9 mouse cellular contexts compared by ENCODE assay signal in genomic region chr9:21758576-21759529, GRCm38 (mm10). TPM values are rescaled to one million over a fixed set of nuclear protein-coding genes. Genes with fewer than 3 reads are reported as not detected.
DNase-seq lines count a peak whose midpoint lies in the region; ATAC-seq and TF ChIP-seq lines count a peak whose summit lies in the region.
"Had no signal": no experiment of that assay in that cellular context is flagged by ENCODE, and none has a peak within 500 bp of the region (broad histone marks: within the 10 kb centered on the region; RNA-seq: fewer than 3 reads in every experiment).

No protein-coding gene starts in this region.

- peak; percentile 39 for DNase-seq in kidney, postnatal 0 days (ENCODE audit: low spot score)
- DNase-seq in kidney, adult 11 months: no peak
- no peak for DNase-seq in intestine, embryonic 14.5 days (ENCODE audit: low spot score)
- no peak for DNase-seq in gastrocnemius, postnatal 4 days (ENCODE audit: low spot score in 2 of 2)
- DNase-seq in frontal cortex, adult 2 months (ENCODE audit: extremely low spot score in 1 of 2, low spot score in 1 of 2): no peak
- DNase-seq in kidney, adult 2 months: no peak
- DNase-seq: heart, postnatal 10 days had no signal

- WGBS in kidney, postnatal 0 days: 47% methylated on average over 14 of the region's 14 CpGs
- 53% methylated on average over 14 of the region's 14 CpGs for WGBS in embryonic facial prominence, embryonic 12.5 days
- 55% methylated on average over 14 of the region's 14 CpGs for WGBS in intestine, embryonic 14.5 days
- 72% methylated on average over 14 of the region's 14 CpGs for WGBS in kidney, adult 2 months

- TF ChIP-seq POLR2A in myocyte (IDR thresholded peaks at IDR 0.05; ENCODE audit: insufficient read length, low read depth): no peak
- TF ChIP-seq POLR2A in kidney, adult 2 months (IDR thresholded peaks at IDR 0.05; ENCODE audit: low read depth, low read length): no peak

- TF ChIP-seq CTCF in kidney, postnatal 0 days (IDR thresholded peaks at IDR 0.05; ENCODE audit: low read depth): no peak
- no peak for TF ChIP-seq CTCF in kidney, adult 2 months (conservative IDR thresholded peaks at IDR 0.05; ENCODE audit: insufficient read depth, insufficient read length, low read depth, low read length)

- peaks cover 16% of the 10 kb centered on the region for H3K79me2 ChIP-seq in myocyte (ENCODE audit: control insufficient read depth, insufficient read depth)

- no peaks in the 10 kb centered on the region for H3K27me3 ChIP-seq in kidney, postnatal 0 days (ENCODE audit: insufficient read depth, low read length)
- H3K27me3 ChIP-seq in embryonic facial prominence, embryonic 12.5 days: no peaks in the 10 kb centered on the region
- no peaks in the 10 kb centered on the region for H3K27me3 ChIP-seq in intestine, embryonic 14.5 days (replicated peaks; ENCODE audit: control insufficient read depth, insufficient read depth, low read length)
- H3K27me3 ChIP-seq in myocyte (ENCODE audit: control insufficient read depth, insufficient read depth, insufficient read length): no peaks in the 10 kb centered on the region
- no peaks in the 10 kb centered on the region for H3K27me3 ChIP-seq in kidney, adult 2 months (replicated peaks; ENCODE audit: control insufficient read depth, insufficient read depth, low read length)

- H3K4me2 ChIP-seq in kidney, postnatal 0 days (ENCODE audit: low read length): peak overlapping the region; percentile 96
- peak overlapping the region; percentile 59 for H3K4me2 ChIP-seq in embryonic facial prominence, embryonic 12.5 days (replicated peaks)
- H3K4me2 ChIP-seq in intestine, embryonic 14.5 days (ENCODE audit: low read length): peak overlapping the region; percentile 51
- H3K4me2 ChIP-seq in myocyte (ENCODE audit: low read depth): peak overlapping the region; percentile 62

- no peaks in the 10 kb centered on the region for H3K36me3 ChIP-seq in kidney, postnatal 0 days (ENCODE audit: insufficient read depth, low read length)
- peaks cover 30% of the 10 kb centered on the region for H3K36me3 ChIP-seq in embryonic facial prominence, embryonic 12.5 days
- H3K36me3 ChIP-seq in intestine, embryonic 14.5 days (ENCODE audit: control insufficient read depth, insufficient read depth, low read length): peaks cover 25% of the 10 kb centered on the region; the same call in 1 of the 2 replicates
- no peaks in the 10 kb centered on the region for H3K36me3 ChIP-seq in myocyte (ENCODE audit: control insufficient read depth, insufficient read depth)
- H3K36me3 ChIP-seq in kidney, adult 2 months (ENCODE audit: control insufficient read depth, insufficient read depth, low read length): no peaks in the 10 kb centered on the region

- peaks cover 3% of the 10 kb centered on the region; the same call in 1 of the 2 replicates for H3K4me1 ChIP-seq in kidney, postnatal 0 days (replicated peaks; ENCODE audit: insufficient read depth, low read length)
- peaks cover 11% of the 10 kb centered on the region for H3K4me1 ChIP-seq in embryonic facial prominence, embryonic 12.5 days
- peaks cover 21% of the 10 kb centered on the region; the same call in 1 of the 2 replicates for H3K4me1 ChIP-seq in intestine, embryonic 14.5 days (replicated peaks; ENCODE audit: control insufficient read depth, insufficient read depth, low read length)
- H3K4me1 ChIP-seq in kidney, adult 2 months (ENCODE audit: control insufficient read depth, insufficient read depth, low read length): peaks cover 11% of the 10 kb centered on the region

- no peaks in the 10 kb centered on the region for H3K9me3 ChIP-seq in kidney, postnatal 0 days (replicated peaks; ENCODE audit: low read length)
- no peaks in the 10 kb centered on the region for H3K9me3 ChIP-seq in embryonic facial prominence, embryonic 12.5 days
- H3K9me3 ChIP-seq in intestine, embryonic 14.5 days (ENCODE audit: control insufficient read depth, low read length): no peaks in the 10 kb centered on the region

- peak overlapping the region; percentile 71 for H3ac ChIP-seq in myocyte (ENCODE audit: control insufficient read depth, insufficient read length)

- H3K27ac ChIP-seq in kidney, postnatal 0 days: no peak overlapping the region
- no peak overlapping the region for H3K27ac ChIP-seq in embryonic facial prominence, embryonic 12.5 days
- H3K27ac ChIP-seq in intestine, embryonic 14.5 days (ENCODE audit: low read depth): no peak overlapping the region
- no peak overlapping the region for H3K27ac ChIP-seq in kidney, adult 2 months (ENCODE audit: insufficient read depth, low read depth, low read length)

- peak overlapping the region; percentile 86 for H3K4me3 ChIP-seq in kidney, postnatal 0 days (replicated peaks; ENCODE audit: low read depth, low read length)
- peak overlapping the region; percentile 80 for H3K4me3 ChIP-seq in embryonic facial prominence, embryonic 12.5 days
- H3K4me3 ChIP-seq in intestine, embryonic 14.5 days (ENCODE audit: low read depth, low read length): peak overlapping the region; percentile 81
- H3K4me3 ChIP-seq in myocyte: peak overlapping the region; percentile 30
- no peak overlapping the region for H3K4me3 ChIP-seq in kidney, adult 2 months (ENCODE audit: insufficient read depth, low read depth, low read length)

- no peak for ATAC-seq in kidney, postnatal 0 days (replicated peaks; ENCODE audit: low FRiP score, low read depth)
- ATAC-seq in embryonic facial prominence, embryonic 12.5 days (ENCODE audit: insufficient number of reproducible peaks, insufficient read depth, low FRiP score, low TSS enrichment): no peak
- no peak for ATAC-seq in intestine, embryonic 14.5 days (replicated peaks; ENCODE audit: low FRiP score, low TSS enrichment, low read depth)

- H3K9ac ChIP-seq in kidney, postnatal 0 days (ENCODE audit: low read depth, low read length): no peak overlapping the region
- peak overlapping the region; percentile 79 for H3K9ac ChIP-seq in embryonic facial prominence, embryonic 12.5 days
- H3K9ac ChIP-seq in intestine, embryonic 14.5 days (ENCODE audit: low read length): peak overlapping the region; percentile 77; the same call in 1 of the 2 replicates

TF ChIP-seq in myocyte, 11 proteins besides CTCF, POLR2A, EP300 and RAD21:
- no peak for TF ChIP-seq TCF12 (IDR thresholded peaks at IDR 0.05; ENCODE audit: insufficient read depth, poor library complexity, severe bottlenecking)
- no peak for TF ChIP-seq USF1 (IDR thresholded peaks at IDR 0.05; ENCODE audit: low read depth)
- TF ChIP-seq MAX (IDR thresholded peaks at IDR 0.05; ENCODE audit: low read depth): no peak
- TF ChIP-seq POLR2AphosphoS2 (IDR thresholded peaks at IDR 0.05; ENCODE audit: insufficient read length, low read depth): no peak
- TF ChIP-seq MYOD1 (IDR thresholded peaks at IDR 0.05; ENCODE audit: control insufficient read depth in 1 of 3, insufficient read length in 2 of 3, low read depth in 2 of 3): peak in 2 of 3 experiments; percentile 25 to 48

RNA-seq across cellular contexts. Expression of gene Spc24, which starts 1.2 kb away (rescaled TPM):
- 55.1 and 61.1 TPM in 2 replicates for polyA plus RNA-seq in kidney, postnatal 0 days (2015; fragmentation: Nextera tagmentation; extraction: Ambion mirVana)
- polyA plus RNA-seq in embryonic facial prominence, embryonic 12.5 days (2016; fragmentation: Nextera tagmentation; extraction: Ambion mirVana): 117 and 126 TPM in 2 replicates
- 127 and 135 TPM in 2 replicates for polyA plus RNA-seq in intestine, embryonic 14.5 days (2014; fragmentation: Nextera tagmentation; extraction: Ambion mirVana)
- 31.0 TPM for polyA plus RNA-seq in myocyte (2012; fragmentation: generic; extraction: Trizol)
- total RNA-seq in gastrocnemius, postnatal 4 days (2021): 10 to 100 TPM; 10.8 to 14.2 TPM
- 3.3 and 3.8 TPM in 2 replicates for polyA plus RNA-seq in frontal cortex, adult 2 months (2012; rRNA removed)
- polyA plus RNA-seq in kidney, adult 2 months (2012; rRNA removed): 3.4 and 6.0 TPM in 2 replicates

RNA-seq across cellular contexts. Expression of gene Ldlr, which starts 35.6 kb away (rescaled TPM):
- polyA plus RNA-seq in kidney, postnatal 0 days (2015; fragmentation: Nextera tagmentation; extraction: Ambion mirVana): 16.9 and 19.6 TPM in 2 replicates
- 33.5 and 36.8 TPM in 2 replicates for polyA plus RNA-seq in embryonic facial prominence, embryonic 12.5 days (2016; fragmentation: Nextera tagmentation; extraction: Ambion mirVana)
- polyA plus RNA-seq in intestine, embryonic 14.5 days (2014; fragmentation: Nextera tagmentation; extraction: Ambion mirVana): 32.2 and 34.8 TPM in 2 replicates
- 106 TPM for polyA plus RNA-seq in myocyte (2012; fragmentation: generic; extraction: Trizol)
- 10 to 100 TPM; 25.6 to 37.2 TPM for total RNA-seq in gastrocnemius, postnatal 4 days (2021)
- polyA plus RNA-seq in frontal cortex, adult 2 months (2012; rRNA removed): 13.4 and 14.4 TPM in 2 replicates
- 26.9 and 28.8 TPM in 2 replicates for polyA plus RNA-seq in kidney, adult 2 months (2012; rRNA removed)

RNA-seq across cellular contexts. Expression of gene Kank2, which starts 39.7 kb away (rescaled TPM):
- 10.1 and 10.3 TPM in 2 replicates for polyA plus RNA-seq in kidney, postnatal 0 days (2015; fragmentation: Nextera tagmentation; extraction: Ambion mirVana)
- 20.4 and 21.6 TPM in 2 replicates for polyA plus RNA-seq in embryonic facial prominence, embryonic 12.5 days (2016; fragmentation: Nextera tagmentation; extraction: Ambion mirVana)
- 9.5 and 9.6 TPM in 2 replicates for polyA plus RNA-seq in intestine, embryonic 14.5 days (2014; fragmentation: Nextera tagmentation; extraction: Ambion mirVana)
- polyA plus RNA-seq in myocyte (2012; fragmentation: generic; extraction: Trizol): 49.4 TPM
- total RNA-seq in gastrocnemius, postnatal 4 days (2021): 10 to 100 TPM; 48.1 to 49.1 TPM
- 7.9 and 8.0 TPM in 2 replicates for polyA plus RNA-seq in frontal cortex, adult 2 months (2012; rRNA removed)
- 21.8 and 23.6 TPM in 2 replicates for polyA plus RNA-seq in kidney, adult 2 months (2012; rRNA removed)
